Mouse (Mus musculus): ENCODE results near the gene Tepsin. TPM values are rescaled to one million over a fixed set of nuclear protein-coding genes. Genes with fewer than 3 reads are reported as not detected.

Tepsin gene
- total RNA-seq, 2 experiments from 2014 or later: 8.3 to 10.3 TPM

Other genes starting within 250 kb of the Tepsin start
- 15.9 and 16.2 TPM in 2 replicates for gene Chmp6, start 185.3 kb downstream of the Tepsin start, total RNA-seq (2015)
- 33.4 and 34.8 TPM in 2 replicates for gene Chmp6, start 185.3 kb downstream of the Tepsin start, total RNA-seq (2017)
- 4.4 and 4.8 TPM in 2 replicates for gene Baiap2, start 156.0 kb downstream of the Tepsin start, total RNA-seq (2015)
- gene Baiap2, start 156.0 kb downstream of the Tepsin start, total RNA-seq (2017): 5.5 and 6.8 TPM in 2 replicates
- 4.7 and 6.3 TPM in 2 replicates for gene Aatk, start 51.6 kb downstream of the Tepsin start, total RNA-seq (2015)
- gene Aatk, start 51.6 kb downstream of the Tepsin start, total RNA-seq (2017): 5.6 and 6.3 TPM in 2 replicates
- gene Cep131, start 11.9 kb downstream of the Tepsin start, total RNA-seq (2015): 5.1 and 5.2 TPM in 2 replicates
- gene Cep131, start 11.9 kb downstream of the Tepsin start, total RNA-seq (2017): 12.3 and 19.3 TPM in 2 replicates
- 18.6 and 24.5 TPM in 2 replicates for gene Ndufaf8, start 197 bp upstream of the Tepsin start, total RNA-seq (2015)
- gene Ndufaf8, start 197 bp upstream of the Tepsin start, total RNA-seq (2017): 20.0 and 20.6 TPM in 2 replicates
- gene Slc38a10, start 52.6 kb upstream of the Tepsin start, total RNA-seq (2015): 31.6 and 33.3 TPM in 2 replicates
- 40.2 and 41.2 TPM in 2 replicates for gene Slc38a10, start 52.6 kb upstream of the Tepsin start, total RNA-seq (2017)
- gene Bahcc1, start 134.2 kb upstream of the Tepsin start, total RNA-seq (2015): 12.1 and 17.2 TPM in 2 replicates
- gene Bahcc1, start 134.2 kb upstream of the Tepsin start, total RNA-seq (2017): 3.9 and 5.4 TPM in 2 replicates
- 1,607 and 1,783 TPM in 2 replicates for gene Actg1, start 249.8 kb upstream of the Tepsin start, total RNA-seq (2015)
- gene Actg1, start 249.8 kb upstream of the Tepsin start, total RNA-seq (2017): 724 and 844 TPM in 2 replicates